Mouse (Mus musculus) MEL (cell line): ENCODE results near the gene Smc1a. TPM values are rescaled to one million over a fixed set of nuclear protein-coding genes. Genes with fewer than 3 reads are reported as not detected.

ENCODE experiments used
- DNase-seq: peaks from one replicate; pipeline ENCODE4 v3.0.0; 2011; ENCODE audit warnings: low read depth, low spot score
- H3K27ac ChIP-seq: 2 replicates; pipeline ENCODE4 v1.5.1; 2012; ENCODE audit warnings: low read depth, mild to moderate bottlenecking, control low read depth, low read length, moderate library complexity; ENCODE audit not compliant: control insufficient read depth
- H3K27me3 ChIP-seq, 2 experiments: fragments of 150-350 bp in 1 of 2; sonication (generic) in 1 of 2; 2 replicates each; pipeline ENCODE4 v1.6.1; 2012; ENCODE audit warnings: low read length in 2 of 2, mild to moderate bottlenecking in 2 of 2, improper control_type of control experiment in 1 of 2, moderate library complexity in 1 of 2; ENCODE audit not compliant: insufficient read depth in 2 of 2, control insufficient read depth in 1 of 2
- H3K36me3 ChIP-seq, 2 experiments: 2 replicates each; pipeline ENCODE4 v1.6.1; 2012 to 2014; ENCODE audit warnings: low read length in 2 of 2, improper control_type of control experiment in 1 of 2, inconsistent platforms in 1 of 2, mild to moderate bottlenecking in 1 of 2; ENCODE audit not compliant: insufficient read depth in 2 of 2, control insufficient read depth in 1 of 2
- H3K4me1 ChIP-seq, 2 experiments: fragments of 150-350 bp in 1 of 2; sonication (generic) in 1 of 2; 2 replicates each; pipeline ENCODE4 v1.6.1; 2012; ENCODE audit warnings: low read length in 2 of 2, improper control_type of control experiment in 1 of 2, mild to moderate bottlenecking in 1 of 2; ENCODE audit not compliant: insufficient read depth in 2 of 2, control insufficient read depth in 1 of 2
- H3K4me3 ChIP-seq, 2 experiments: fragments of 150-350 bp in 1 of 2; sonication (generic) in 1 of 2; 2 replicates each; pipeline ENCODE4 v1.5.1; 2012; ENCODE audit warnings: low read depth in 2 of 2, low read length in 2 of 2, mild to moderate bottlenecking in 2 of 2, moderate library complexity in 2 of 2, control low read depth in 1 of 2, improper control_type of control experiment in 1 of 2; ENCODE audit not compliant: control insufficient read depth in 1 of 2, insufficient read depth in 1 of 2
- H3K79me2 ChIP-seq: 2 replicates; pipeline ENCODE4 v1.6.1; 2012; ENCODE audit warnings: mild to moderate bottlenecking, low read length, moderate library complexity; ENCODE audit not compliant: control insufficient read depth, poor library complexity, insufficient read depth
- H3K9ac ChIP-seq: 2 replicates; pipeline ENCODE4 v1.6.1; 2012; ENCODE audit warnings: low read depth, mild to moderate bottlenecking, control low read depth, low read length, moderate library complexity; ENCODE audit not compliant: control insufficient read depth, poor library complexity, severe bottlenecking
- H3K9me3 ChIP-seq: fragments of 150-350 bp; sonication (generic); replicated peaks from 2 replicates; pipeline ENCODE4 v1.6.1; 2012; ENCODE audit warnings: mild to moderate bottlenecking, low read length, improper control_type of control experiment, moderate library complexity; ENCODE audit not compliant: insufficient read depth
- BHLHE40 ChIP-seq: IDR thresholded peaks from 2 replicates; pipeline ENCODE4 v1.6.1; 2012; ENCODE audit warnings: low read depth, mild to moderate bottlenecking, inconsistent platforms, low read length, improper control_type of control experiment, borderline replicate concordance
- CHD1 ChIP-seq: IDR thresholded peaks from 2 replicates; pipeline ENCODE4 v1.6.1; 2012; ENCODE audit warnings: low read depth, mild to moderate bottlenecking, inconsistent platforms, low read length, improper control_type of control experiment
- CHD2 ChIP-seq: IDR thresholded peaks from 2 replicates; pipeline ENCODE4 v1.6.1; 2011; ENCODE audit warnings: low read length, improper control_type of control experiment
- CTCF ChIP-seq, 3 experiments: IDR thresholded peaks in 2 of 3; conservative IDR thresholded peaks in 1 of 3; 2 replicates each; pipeline ENCODE4 v1.5.1; 2011 to 2012; ENCODE audit warnings: low read length in 3 of 3, low read depth in 2 of 3, mild to moderate bottlenecking in 2 of 3, improper control_type of control experiment in 1 of 3, inconsistent platforms in 1 of 3, mixed read lengths in 1 of 3, moderate library complexity in 1 of 3; ENCODE audit not compliant: control insufficient read depth in 1 of 3, insufficient read depth in 1 of 3, poor library complexity in 1 of 3, severe bottlenecking in 1 of 3
- E2F4 ChIP-seq: IDR thresholded peaks from 2 replicates; pipeline ENCODE4 v1.6.1; 2011; ENCODE audit warnings: low read depth, low read length, improper control_type of control experiment, borderline replicate concordance
- EP300 ChIP-seq, 2 experiments: IDR thresholded peaks; 2 replicates each; pipeline ENCODE4 v1.6.1; 2011; ENCODE audit warnings: improper control_type of control experiment in 2 of 2, low read length in 2 of 2, low read depth in 1 of 2, mild to moderate bottlenecking in 1 of 2
- ETS1 ChIP-seq: IDR thresholded peaks from 2 replicates; pipeline ENCODE4 v1.6.1; 2012; ENCODE audit warnings: low read depth, mild to moderate bottlenecking, inconsistent platforms, low read length, improper control_type of control experiment, moderate library complexity
- GATA1 ChIP-seq: IDR thresholded peaks from 2 replicates; pipeline ENCODE4 v1.6.1; 2011; ENCODE audit warnings: low read depth, low read length, improper control_type of control experiment
- HCFC1 ChIP-seq: IDR thresholded peaks from 2 replicates; pipeline ENCODE4 v1.6.1; 2012; ENCODE audit warnings: low read depth, mild to moderate bottlenecking, inconsistent platforms, low read length, improper control_type of control experiment, moderate library complexity
- JUND ChIP-seq: IDR thresholded peaks from 2 replicates; pipeline ENCODE4 v1.6.1; 2011; ENCODE audit warnings: low read depth, mild to moderate bottlenecking, improper control_type of control experiment, low read length
- MAX ChIP-seq: IDR thresholded peaks from 2 replicates; pipeline ENCODE4 v1.6.1; 2011; ENCODE audit warnings: low read length, improper control_type of control experiment
- MEF2A ChIP-seq: IDR thresholded peaks from 2 replicates; pipeline ENCODE4 v1.6.1; 2014; ENCODE audit warnings: low read depth, mild to moderate bottlenecking, inconsistent platforms, low read length, improper control_type of control experiment; ENCODE audit not compliant: poor library complexity, insufficient replicate concordance, severe bottlenecking; ENCODE audit errors: extremely low read depth
- MXI1 ChIP-seq: IDR thresholded peaks from 2 replicates; pipeline ENCODE4 v1.6.1; 2011; ENCODE audit warnings: mild to moderate bottlenecking, low read depth, low read length, improper control_type of control experiment
- MYB ChIP-seq: IDR thresholded peaks from 2 replicates; pipeline ENCODE4 v1.6.1; 2011; ENCODE audit warnings: mild to moderate bottlenecking, low read depth, low read length, improper control_type of control experiment
- MYC ChIP-seq: IDR thresholded peaks from 2 replicates; pipeline ENCODE4 v1.6.1; 2011; ENCODE audit warnings: low read depth, mild to moderate bottlenecking, low read length, improper control_type of control experiment, moderate library complexity
- NELFE ChIP-seq: IDR thresholded peaks from 2 replicates; pipeline ENCODE4 v1.6.1; 2011; ENCODE audit warnings: low read depth, low read length, improper control_type of control experiment
- NRF1 ChIP-seq: IDR thresholded peaks from 2 replicates; pipeline ENCODE4 v1.6.1; 2014; ENCODE audit warnings: low read depth, mild to moderate bottlenecking, inconsistent platforms, low read length, improper control_type of control experiment, moderate library complexity; ENCODE audit not compliant: poor library complexity, insufficient read depth, severe bottlenecking
- POLR2A ChIP-seq, 2 experiments: IDR thresholded peaks; 2 replicates each; pipeline ENCODE4 v1.6.1; 2011 to 2012; ENCODE audit warnings: low read length in 2 of 2, mild to moderate bottlenecking in 2 of 2, control low read depth in 1 of 2, improper control_type of control experiment in 1 of 2, low read depth in 1 of 2, moderate library complexity in 1 of 2; ENCODE audit not compliant: control insufficient read depth in 1 of 2, insufficient read depth in 1 of 2, poor library complexity in 1 of 2
- POLR2AphosphoS2 ChIP-seq: IDR thresholded peaks from 2 replicates; pipeline ENCODE4 v1.6.1; 2011; ENCODE audit warnings: low read length, improper control_type of control experiment
- RCOR1 ChIP-seq: IDR thresholded peaks from 2 replicates; pipeline ENCODE4 v1.6.1; 2012; ENCODE audit warnings: low read depth, mild to moderate bottlenecking, inconsistent platforms, low read length, improper control_type of control experiment
- SIN3A ChIP-seq: IDR thresholded peaks from 2 replicates; pipeline ENCODE4 v1.6.1; 2012; ENCODE audit warnings: low read length, improper control_type of control experiment, inconsistent platforms
- SMC3 ChIP-seq: IDR thresholded peaks from 2 replicates; pipeline ENCODE4 v1.6.1; 2011; ENCODE audit warnings: low read depth, low read length, improper control_type of control experiment
- TAL1 ChIP-seq: IDR thresholded peaks from 2 replicates; pipeline ENCODE4 v1.6.1; 2012; ENCODE audit warnings: mild to moderate bottlenecking, inconsistent platforms, low read length, moderate library complexity, mixed read lengths
- TBP ChIP-seq: IDR thresholded peaks from 2 replicates; pipeline ENCODE4 v1.8.0; 2011; ENCODE audit warnings: low read depth, low read length, improper control_type of control experiment
- TCF12 ChIP-seq: IDR thresholded peaks from 2 replicates; pipeline ENCODE4 v1.6.1; 2014; ENCODE audit warnings: low read depth, mild to moderate bottlenecking, inconsistent platforms, low read length, improper control_type of control experiment, moderate library complexity
- UBTF ChIP-seq: IDR thresholded peaks from 2 replicates; pipeline ENCODE4 v1.6.1; 2012; ENCODE audit warnings: low read depth, mild to moderate bottlenecking, inconsistent platforms, low read length, improper control_type of control experiment, moderate library complexity, borderline replicate concordance; ENCODE audit not compliant: insufficient read depth
- USF1 ChIP-seq: IDR thresholded peaks from 2 replicates; pipeline ENCODE4 v1.6.1; 2014; ENCODE audit warnings: low read depth, mild to moderate bottlenecking, inconsistent platforms, low read length, improper control_type of control experiment, moderate library complexity
- ZKSCAN1 ChIP-seq: IDR thresholded peaks from 2 replicates; pipeline ENCODE4 v1.6.1; 2012; ENCODE audit warnings: low read depth, mild to moderate bottlenecking, inconsistent platforms, low read length, improper control_type of control experiment, moderate library complexity
- ZMIZ1 ChIP-seq: IDR thresholded peaks from 2 replicates; pipeline ENCODE4 v1.6.1; 2012; ENCODE audit warnings: low read depth, mild to moderate bottlenecking, inconsistent platforms, low read length, improper control_type of control experiment, moderate library complexity
- ZNF384 ChIP-seq: IDR thresholded peaks from 2 replicates; pipeline ENCODE4 v1.6.1; 2012; ENCODE audit warnings: low read depth, mild to moderate bottlenecking, inconsistent platforms, low read length, improper control_type of control experiment
- polyA plus RNA-seq, 2 experiments: library from polyadenylated mRNA; stranded (reverse) in 1 of 2; unstranded in 1 of 2; fragments of >175 nt in 1 of 2; fragments of >200 nt in 1 of 2; gene quantifications; 2 replicates each; pipeline versions ENCODE4 v1.2.1 to v1.2.4; 2012; ENCODE audit warnings: low replicate concordance in 2 of 2, low read depth in 1 of 2; ENCODE audit not compliant: insufficient read length in 2 of 2, insufficient read depth in 1 of 2, missing spikeins in 1 of 2
- total RNA-seq: library from RNA; depleted of rRNA; stranded (reverse); fragments of 300-350 nt; gene quantifications from 2 replicates; pipeline ENCODE4 v1.2.3, GENCODE M21; 2012

Gene Smc1a
- total and polyA plus RNA-seq, 3 experiments = 84.7 to 188 (median 174) TPM

DNA sequence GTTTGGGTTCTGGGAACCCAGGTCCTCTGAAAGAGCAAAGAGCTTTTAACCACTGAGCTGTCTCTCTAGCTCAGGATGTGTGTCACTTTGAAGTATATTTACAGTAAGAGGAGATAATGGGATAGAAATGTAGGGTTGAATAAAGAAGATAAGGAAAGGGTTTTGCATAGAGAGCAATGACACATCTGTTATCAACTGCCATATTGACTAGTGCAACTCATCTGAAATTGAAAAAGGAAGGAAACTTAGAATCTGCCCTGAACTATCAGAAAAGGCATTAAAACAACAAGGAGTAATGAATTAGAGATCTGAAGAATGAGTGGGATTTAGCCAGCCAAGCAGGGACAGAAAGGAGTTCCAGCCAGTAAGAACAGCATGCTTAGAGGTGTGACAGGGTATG, 23.6 kb downstream of the Smc1a start (continued):
- TF ChIP-seq GATA1 = peak; percentile 98
- peak; percentile 91 for TF ChIP-seq ETS1

GRCm38 (mm10) chrX:152047230-152047629, 31.0 kb downstream of the Smc1a start:
- peak; percentile 26 for DNase-seq
- H3K9ac ChIP-seq = no peak overlapping the region
- no peaks in the 10 kb centered on the region for H3K9me3 ChIP-seq
- TF ChIP-seq JUND = no peak
- peak in 2 of 3 experiments; percentile 4 to 12; a peak in 1 of 6 replicates for TF ChIP-seq CTCF (IDR thresholded peaks at IDR 0.05 in 2 of 3, conservative IDR thresholded peaks at IDR 0.05 in 1 of 3; ENCODE audit: control insufficient read depth in 1 of 3, insufficient read depth in 1 of 3, low read depth in 2 of 3, low read length in 3 of 3, poor library complexity in 1 of 3, severe bottlenecking in 1 of 3)
- TF ChIP-seq ZMIZ1 = no peak
- TF ChIP-seq MEF2A = no peak
- TF ChIP-seq MAX = no peak
- no peak for TF ChIP-seq TCF12
- TF ChIP-seq POLR2A (IDR thresholded peaks at IDR 0.05; ENCODE audit: control insufficient read depth in 1 of 2, insufficient read depth in 1 of 2, low read depth in 1 of 2, low read length in 2 of 2, poor library complexity in 1 of 2) = no peak
- no peak for TF ChIP-seq MYC
- no peak for TF ChIP-seq POLR2AphosphoS2
- H3K27ac ChIP-seq = no peak overlapping the region
- H3K27me3 ChIP-seq = no peaks in the 10 kb centered on the region
- H3K79me2 ChIP-seq = no peaks in the 10 kb centered on the region; the same call in 1 of the 2 replicates
- H3K4me1 ChIP-seq = peaks cover 3 to 6% of the 10 kb centered on the region in 2 experiments; a peak in 3 of 4 replicates
- H3K4me3 ChIP-seq = no peak overlapping the region
- H3K36me3 ChIP-seq = peaks cover 7 to 52% of the 10 kb centered on the region in 2 experiments

DNA sequence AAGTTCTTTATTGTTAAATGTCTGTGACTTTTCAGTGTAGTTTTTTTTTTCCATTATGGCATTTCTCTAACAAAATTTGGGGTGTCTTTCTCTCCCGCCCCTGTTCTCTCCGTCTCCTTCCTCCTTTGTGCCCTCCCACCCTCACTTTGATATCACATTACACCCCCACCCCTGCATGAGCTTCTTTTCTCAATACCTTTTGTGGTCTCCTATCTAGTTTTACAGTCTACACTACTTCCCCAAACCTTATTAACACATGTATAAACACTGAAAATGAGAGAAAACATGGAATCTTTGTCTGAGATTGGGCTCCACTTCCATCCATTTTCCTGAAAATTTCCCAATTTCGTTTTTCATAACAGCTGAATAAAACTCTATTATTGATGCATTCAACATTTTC, 36.3 kb downstream of the Smc1a start:
- DNase-seq = peak; percentile 72
- Histone ChIP-seq H3K27ac (no peak overlapping the region), H3K9ac (no peak overlapping the region), H3K79me2 (no peaks in the 10 kb centered on the region), H3K4me3 (no peak overlapping the region), H3K9me3 (no peaks in the 10 kb centered on the region), H3K36me3 (peaks cover 30 to 46% of the 10 kb centered on the region in 2 experiments), H3K27me3 (no peaks in the 10 kb centered on the region), H3K4me1 (peaks cover 5 to 8% of the 10 kb centered on the region in 2 experiments; a peak in 3 of 4 replicates)
- TF ChIP-seq ZKSCAN1 (no peak), NRF1 (no peak), SMC3 (no peak), ZMIZ1 (no peak), BHLHE40 (0 out of 2 replicates have a peak, but pooled peaks have one; percentile 20), MYB (no peak), CHD1 (no peak), MAX (0 out of 2 replicates have a peak, but pooled peaks have one; percentile 38), TCF12 (peak; percentile 54; the same call in 1 of the 2 replicates), NELFE (no peak), MXI1 (peak; percentile 69), HCFC1 (no peak), JUND (no peak), ZNF384 (peak; percentile 48; the same call in 1 of the 2 replicates), USF1 (no peak), UBTF (no peak), TAL1 (peak; percentile 27; the same call in 1 of the 2 replicates), TBP (no peak), RCOR1 (peak; percentile 86), EP300 (IDR thresholded peaks at IDR 0.05; ENCODE audit: low read depth in 1 of 2, low read length in 2 of 2) (peak; percentile 58 to 68), SIN3A (peak; percentile 72), CHD2 (no peak), E2F4 (no peak)
